Mouse (Mus musculus): ENCODE results near the gene Cybrd1.

DNA sequence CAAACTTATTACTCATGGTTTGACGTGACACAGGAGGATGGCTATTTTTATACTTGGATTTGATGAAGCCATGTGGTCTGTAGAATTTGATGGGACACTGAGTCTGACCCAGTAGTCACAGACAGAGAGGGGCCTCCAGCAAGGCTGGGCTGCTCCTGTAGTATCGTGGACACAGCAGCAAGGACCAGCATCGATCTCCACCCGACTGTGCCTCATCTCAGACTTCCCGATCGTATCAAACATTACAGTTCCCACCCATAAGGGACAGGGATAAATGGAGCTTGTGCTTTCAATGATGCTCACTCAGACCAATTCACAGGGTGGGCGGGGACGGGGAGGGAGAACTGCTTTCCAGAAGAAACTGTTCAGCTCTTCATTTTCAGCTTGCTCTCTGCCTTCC lies 40.2 kb downstream of the Cybrd1 start:
- no peak for TF ChIP-seq CTCF (IDR thresholded peaks at IDR 0.05; ENCODE audit: control insufficient read depth, insufficient read depth, insufficient read length)
- no peak for TF ChIP-seq USF1 (IDR thresholded peaks at IDR 0.05; ENCODE audit: low read depth)
- TF ChIP-seq FOSL1 (IDR thresholded peaks at IDR 0.05; ENCODE audit: insufficient read depth, low read length, poor library complexity, severe bottlenecking): no peak
- no peak for TF ChIP-seq CEBPB (IDR thresholded peaks at IDR 0.05; ENCODE audit: low read depth)
